Mouse (Mus musculus) spleen, adult 2 months (tissue): ENCODE results near the gene Smu1. TPM values are rescaled to one million over a fixed set of nuclear protein-coding genes. Genes with fewer than 3 reads are reported as not detected.

Experiments
- DNase-seq, 2 experiments: peaks; one replicate each; pipeline versions ENCODE4 v3.0.0 to v3.0.0-alpha.2; 2012 to 2021; ENCODE audit warnings: low spot score in 2 of 2, low read depth in 1 of 2
- H3K27ac ChIP-seq: fragments of 200-500 bp; 2 replicates; pipeline ENCODE4 v1.5.1; 2012; ENCODE audit warnings: low read length, inconsistent platforms; ENCODE audit not compliant: insufficient read depth
- H3K27me3 ChIP-seq: fragments of 200-500 bp; 2 replicates; pipeline ENCODE4 v1.6.1; 2012; ENCODE audit warnings: mild to moderate bottlenecking, moderate library complexity, low read length, inconsistent platforms; ENCODE audit not compliant: control insufficient read depth, insufficient read depth
- H3K36me3 ChIP-seq: fragments of 200-500 bp; 2 replicates; pipeline ENCODE4 v1.6.1; 2012; ENCODE audit warnings: mild to moderate bottlenecking, low read length, inconsistent platforms; ENCODE audit not compliant: control insufficient read depth, insufficient read depth
- H3K4me1 ChIP-seq: fragments of 200-500 bp; 2 replicates; pipeline ENCODE4 v1.6.1; 2011; ENCODE audit warnings: inconsistent platforms; ENCODE audit not compliant: control insufficient read depth, insufficient read depth, insufficient read length
- H3K4me3 ChIP-seq: fragments of 200-500 bp; 2 replicates; pipeline ENCODE4 v1.5.1; 2011; ENCODE audit warnings: mild to moderate bottlenecking, inconsistent platforms; ENCODE audit not compliant: insufficient read depth, insufficient read length; ENCODE audit errors: extremely low read depth
- CTCF ChIP-seq: fragments of 200-500 bp; IDR thresholded peaks from 2 replicates; pipeline ENCODE4 v1.5.1; 2011; ENCODE audit warnings: mild to moderate bottlenecking, inconsistent platforms; ENCODE audit not compliant: insufficient read depth, insufficient read length, insufficient replicate concordance; ENCODE audit errors: extremely low read depth
- POLR2A ChIP-seq: fragments of 200-500 bp; IDR thresholded peaks from 2 replicates; pipeline ENCODE4 v1.6.1; 2011; ENCODE audit warnings: low read depth, low read length, inconsistent platforms
- WGBS: fragments of 180-500 bp; shearing (Covaris S2); methylation state at CpG from one replicate; pipeline ENCODE4 v1.1.7; 2018; 5-methylcytosine and 5-hydroxymethylcytosine counted together
- polyA plus RNA-seq: library from polyadenylated mRNA; depleted of rRNA; stranded (reverse); fragments of >200 nt; gene quantifications from 2 replicates; pipeline ENCODE4 v1.2.3, GENCODE M21; 2012

The Smu1 gene
- polyA plus RNA-seq, 1 experiment: 11.8 TPM

DNA sequence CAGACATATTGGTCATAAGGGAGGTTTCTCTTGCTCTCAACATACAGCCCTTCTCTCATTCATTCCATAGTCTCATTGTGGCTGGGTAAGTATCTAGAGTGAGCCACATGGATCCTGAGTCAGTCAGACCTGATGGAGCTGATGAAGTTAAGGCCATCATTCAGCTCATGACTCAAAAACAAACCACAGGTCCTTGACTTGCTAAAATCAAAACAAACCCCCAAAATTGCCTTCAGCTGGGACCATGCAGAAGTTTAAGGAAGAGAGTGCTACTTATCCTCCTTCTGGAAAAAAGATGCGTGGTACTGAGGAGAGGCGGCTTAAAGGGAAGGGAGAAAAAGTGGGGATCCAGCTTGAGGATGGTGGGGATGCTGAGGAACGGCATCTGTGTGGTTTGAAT is 38.0 kb upstream of the Smu1 start:
- WGBS: 93% methylated on average over 3 of the region's 3 CpGs
- TF ChIP-seq POLR2A: no peak
- TF ChIP-seq CTCF: no peak
- Histone ChIP-seq H3K27ac (no peak overlapping the region), H3K27me3 (no peaks in the 10 kb centered on the region), H3K4me3 (no peak overlapping the region), H3K4me1 (no peaks in the 10 kb centered on the region), H3K36me3 (no peaks in the 10 kb centered on the region)
- DNase-seq: no peak

DNA sequence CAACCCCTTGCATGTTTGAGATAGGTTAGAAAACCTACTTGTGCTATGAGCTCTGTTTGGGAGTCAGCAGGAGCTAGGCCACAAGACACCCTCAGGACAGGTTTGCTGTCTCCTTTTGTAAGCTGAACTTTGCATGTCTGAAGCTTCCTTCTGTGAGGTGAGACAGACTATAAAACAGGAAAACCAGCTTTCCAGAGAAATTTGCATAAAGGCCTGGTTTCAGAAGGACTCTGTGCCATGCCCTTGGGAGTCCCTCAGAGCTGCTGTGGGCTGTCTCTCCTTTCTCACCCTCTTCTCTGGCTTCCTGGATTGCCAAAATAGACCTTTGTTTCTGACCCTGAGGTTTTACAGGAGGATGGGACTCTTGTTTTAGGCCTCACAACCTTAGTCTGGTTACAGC is 36.6 kb upstream of the Smu1 start:
- no peak for TF ChIP-seq POLR2A
- TF ChIP-seq CTCF: no peak
- no peak for DNase-seq
- no peaks in the 10 kb centered on the region for H3K27me3 ChIP-seq
- no peak overlapping the region for H3K4me3 ChIP-seq
- no peaks in the 10 kb centered on the region for H3K36me3 ChIP-seq
- H3K27ac ChIP-seq: no peak overlapping the region
- no peaks in the 10 kb centered on the region for H3K4me1 ChIP-seq

GRCm38 (mm10) chr4:40791176-40791575 is 33.5 kb upstream of the Smu1 start:
- no peaks in the 10 kb centered on the region for H3K4me1 ChIP-seq
- no peaks in the 10 kb centered on the region for H3K36me3 ChIP-seq
- H3K27me3 ChIP-seq: no peaks in the 10 kb centered on the region
- no peak overlapping the region for H3K27ac ChIP-seq
- DNase-seq: no peak
- no peak for TF ChIP-seq CTCF
- TF ChIP-seq POLR2A: no peak
- H3K4me3 ChIP-seq: no peak overlapping the region
- 89% methylated on average over 4 of the region's 4 CpGs for WGBS

- WGBS: 81% methylated on average over 4 of the region's 4 CpGs
- Histone ChIP-seq H3K4me3 (no peak overlapping the region), H3K27ac (no peak overlapping the region), H3K4me1 (peaks cover 9% of the 10 kb centered on the region; the same call in 1 of the 2 replicates), H3K36me3 (no peaks in the 10 kb centered on the region), H3K27me3 (no peaks in the 10 kb centered on the region)
- DNase-seq: no peak
- TF ChIP-seq POLR2A (no peak), CTCF (no peak)
Measured at GRCm38 (mm10) chr4:40786578-40786977, 28.9 kb upstream of the Smu1 start.

DNA sequence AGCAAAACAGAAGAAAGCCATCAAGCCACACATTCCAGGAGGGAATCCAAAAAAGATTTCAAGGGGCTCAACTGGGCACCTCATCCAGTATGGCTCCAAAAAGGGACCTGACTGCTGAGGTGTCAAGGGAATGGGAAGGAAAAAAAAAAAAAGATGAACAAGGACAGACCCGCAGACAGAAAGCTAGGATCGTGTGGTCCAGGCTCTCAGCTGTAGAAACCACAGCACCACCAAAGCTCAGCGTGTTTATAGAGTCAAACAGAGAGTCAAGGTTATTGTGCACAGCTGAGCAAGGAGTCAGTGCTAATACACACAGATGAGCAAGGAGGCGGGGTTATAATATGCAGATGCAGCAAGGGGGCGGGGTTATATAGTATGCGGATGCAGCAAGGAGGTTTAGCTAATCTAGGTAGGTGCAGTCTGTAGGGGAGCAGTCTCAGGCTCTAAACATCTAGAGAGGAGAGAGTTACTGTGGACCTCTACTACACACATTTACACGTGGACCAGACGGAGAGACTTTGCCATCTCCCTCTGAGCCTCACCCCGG is 28.0 kb upstream of the Smu1 start:
- 62% methylated on average over 9 of the region's 9 CpGs for WGBS

DNA sequence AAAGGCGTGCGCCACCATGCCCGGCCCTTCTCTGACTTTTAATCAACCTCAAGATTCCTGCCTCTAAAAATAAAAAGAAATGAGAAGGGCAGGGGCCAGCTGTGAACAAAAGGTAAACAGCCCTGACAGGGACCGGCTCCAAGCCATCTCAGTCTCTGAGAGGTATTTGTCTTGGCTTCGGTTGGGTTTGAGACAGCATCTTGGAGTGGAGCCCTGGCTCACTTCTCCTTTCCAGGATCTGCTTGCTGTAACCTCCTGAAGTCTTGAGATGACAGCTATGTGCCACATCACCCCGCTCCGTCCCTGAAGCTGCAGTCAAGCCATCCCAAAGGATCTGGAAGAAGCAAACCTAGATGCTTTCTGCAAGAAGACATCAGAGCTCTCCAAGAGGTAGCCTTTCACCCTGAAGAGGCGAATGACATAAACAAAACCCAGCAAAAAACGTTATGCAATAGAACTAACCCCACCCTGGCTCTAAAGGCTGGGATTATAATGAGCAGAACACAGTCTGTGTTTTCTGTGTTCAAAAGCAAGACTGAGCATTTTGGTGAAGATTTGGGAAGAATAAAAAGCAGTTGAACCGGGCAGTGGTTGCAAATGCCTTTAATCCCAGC is 26.9 kb upstream of the Smu1 start:
- H3K27me3 ChIP-seq: no peaks in the 10 kb centered on the region
- 59% methylated on average over 10 of the region's 10 CpGs for WGBS
- no peak for TF ChIP-seq POLR2A
- no peak for TF ChIP-seq CTCF
- DNase-seq: no peak
- H3K4me3 ChIP-seq: no peak overlapping the region
- no peaks in the 10 kb centered on the region for H3K36me3 ChIP-seq
- H3K4me1 ChIP-seq: peaks cover 16% of the 10 kb centered on the region; the same call in 1 of the 2 replicates
- H3K27ac ChIP-seq: no peak overlapping the region

More for the DNA sequence above, 28.0 kb upstream of the Smu1 start:
- no peak overlapping the region for H3K27ac ChIP-seq
- H3K4me3 ChIP-seq: no peak overlapping the region
- peaks cover 16% of the 10 kb centered on the region; the same call in 1 of the 2 replicates for H3K4me1 ChIP-seq
- H3K36me3 ChIP-seq: no peaks in the 10 kb centered on the region
- DNase-seq: no peak
- TF ChIP-seq POLR2A (no peak), CTCF (no peak)
- H3K27me3 ChIP-seq: no peaks in the 10 kb centered on the region

DNA sequence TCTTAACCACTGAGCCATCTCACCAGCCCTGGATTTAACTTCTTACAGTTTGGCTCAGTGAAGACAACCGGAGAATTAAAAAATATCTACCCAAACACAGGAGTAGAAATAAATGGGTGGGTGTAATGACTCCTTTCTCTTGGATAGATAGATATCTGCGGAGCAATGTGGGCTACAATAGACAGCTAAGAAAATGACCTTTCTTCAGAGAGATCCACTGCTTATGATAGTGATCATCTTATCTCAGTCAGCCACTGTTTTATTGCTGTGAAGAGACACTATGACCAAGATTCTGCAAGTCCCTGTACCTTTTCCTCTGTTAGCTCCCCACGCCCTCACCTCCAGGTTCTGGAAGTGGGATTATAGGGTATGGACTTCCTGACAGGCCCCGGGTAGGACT is 25.3 kb upstream of the Smu1 start:
- DNase-seq: no peak
- Histone ChIP-seq H3K27me3 (no peaks in the 10 kb centered on the region), H3K4me3 (no peak overlapping the region), H3K4me1 (peaks cover 16% of the 10 kb centered on the region; the same call in 1 of the 2 replicates), H3K27ac (no peak overlapping the region), H3K36me3 (no peaks in the 10 kb centered on the region)
- TF ChIP-seq POLR2A: no peak
- no peak for TF ChIP-seq CTCF
- WGBS: 88% methylated on average over 4 of the region's 4 CpGs
